Mouse (Mus musculus) liver, embryonic 14.5 days (tissue): Measurements from ENCODE around the gene Gm21905.

Source experiments
- CTCF ChIP-seq: IDR thresholded peaks from 2 replicates; pipeline ENCODE4 v1.5.1; 2016; ENCODE audit warnings: antibody characterized with exemption, low read depth, control low read depth
- EP300 ChIP-seq: IDR thresholded peaks from 2 replicates; pipeline ENCODE4 v1.6.1; 2016; ENCODE audit warnings: antibody characterized with exemption, low read depth

- TF ChIP-seq CTCF (no peak), EP300 (no peak)
Observed at GRCm38 (mm10) chr5:67961708-67962629, 15.7 kb upstream of the Gm21905 start.
